Mouse (Mus musculus) forebrain, embryonic 13.5 days (tissue): ENCODE measurements around the gene Kcnq5. TPM values are rescaled to one million over a fixed set of nuclear protein-coding genes. Genes with fewer than 3 reads are reported as not detected.
A peak's percentile ranks its signal among the peaks of the same experiment; 100 is the strongest.

Experiments used
- ATAC-seq: fragments of 200-750 bp; cut with Nextera tagmentation; 2 replicates; pipeline ENCODE4 v1.8.0; 2017
- H3K27ac ChIP-seq: fragments of 300-500 bp; sonication (generic); 2 replicates; pipeline ENCODE4 v1.5.1; 2015; ENCODE audit warnings: inconsistent platforms, mild to moderate bottlenecking, moderate library complexity
- H3K27me3 ChIP-seq: fragments of 300-500 bp; sonication (generic); 2 replicates; pipeline ENCODE4 v1.6.1; 2015; ENCODE audit warnings: mild to moderate bottlenecking, inconsistent platforms
- H3K36me3 ChIP-seq: fragments of 300-500 bp; sonication (generic); 2 replicates; pipeline ENCODE4 v1.6.1; 2015; ENCODE audit warnings: mild to moderate bottlenecking, inconsistent platforms; ENCODE audit not compliant: poor library complexity, severe bottlenecking
- H3K4me1 ChIP-seq: fragments of 300-500 bp; sonication (generic); 2 replicates; pipeline ENCODE4 v1.6.1; 2015; ENCODE audit warnings: inconsistent platforms
- H3K4me2 ChIP-seq: fragments of 300-500 bp; sonication (generic); 2 replicates; pipeline ENCODE4 v1.6.1; 2015; ENCODE audit warnings: inconsistent platforms, mild to moderate bottlenecking, moderate library complexity
- H3K4me3 ChIP-seq: fragments of 300-500 bp; sonication (generic); 2 replicates; pipeline ENCODE4 v1.5.1; 2015; ENCODE audit warnings: mild to moderate bottlenecking, inconsistent platforms
- H3K9ac ChIP-seq: fragments of 300-500 bp; sonication (generic); 2 replicates; pipeline ENCODE4 v1.6.1; 2015; ENCODE audit warnings: mild to moderate bottlenecking, inconsistent platforms
- H3K9me3 ChIP-seq: fragments of 300-500 bp; sonication (generic); replicated peaks from 2 replicates; pipeline ENCODE4 v1.6.1; 2016; ENCODE audit warnings: inconsistent platforms
- WGBS: fragments of 180-500 bp; shearing (Covaris S2); methylation state at CpG from one replicate; pipeline ENCODE4 v1.1.7; 2015; 5-methylcytosine and 5-hydroxymethylcytosine counted together
- polyA plus RNA-seq: library from polyadenylated mRNA; unstranded; fragments of >200 nt; fragmentation: Nextera tagmentation; extraction: Ambion mirVana; gene quantifications from 2 replicates; pipeline ENCODE4 v1.2.1, GENCODE M21; 2015

The Kcnq5 gene
- polyA plus RNA-seq, 1 experiment from 2014 or later = 0.72 TPM

DNA sequence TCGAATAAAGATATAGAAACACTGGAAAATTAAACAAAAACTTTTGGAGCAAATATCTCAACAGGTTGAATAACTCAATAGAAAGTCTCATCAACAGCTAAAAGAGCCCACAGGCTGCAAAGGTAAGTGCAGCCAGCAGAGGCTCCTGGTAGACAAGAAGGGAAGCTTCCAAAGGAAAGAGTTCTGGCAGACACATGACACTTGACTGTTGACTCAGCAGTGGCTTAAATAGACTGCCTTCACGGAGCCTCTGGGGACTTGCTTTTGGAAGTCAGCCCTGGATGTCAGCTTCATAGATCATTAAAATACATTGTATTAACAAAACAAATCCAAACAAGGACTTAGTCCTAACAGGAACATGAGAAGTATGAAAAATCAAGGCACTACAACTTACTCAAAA is 513.5 kb downstream of the Kcnq5 start:
- H3K27me3 ChIP-seq = no peaks in the 10 kb centered on the region
- no peak for ATAC-seq
- no peak overlapping the region for H3K9ac ChIP-seq
- no peaks in the 10 kb centered on the region for H3K4me1 ChIP-seq
- 72% methylated on average over 2 of the region's 2 CpGs for WGBS
- no peak overlapping the region for H3K27ac ChIP-seq
- H3K9me3 ChIP-seq = no peaks in the 10 kb centered on the region
- H3K4me3 ChIP-seq = no peak overlapping the region
- H3K36me3 ChIP-seq = no peaks in the 10 kb centered on the region
- no peak overlapping the region for H3K4me2 ChIP-seq

DNA sequence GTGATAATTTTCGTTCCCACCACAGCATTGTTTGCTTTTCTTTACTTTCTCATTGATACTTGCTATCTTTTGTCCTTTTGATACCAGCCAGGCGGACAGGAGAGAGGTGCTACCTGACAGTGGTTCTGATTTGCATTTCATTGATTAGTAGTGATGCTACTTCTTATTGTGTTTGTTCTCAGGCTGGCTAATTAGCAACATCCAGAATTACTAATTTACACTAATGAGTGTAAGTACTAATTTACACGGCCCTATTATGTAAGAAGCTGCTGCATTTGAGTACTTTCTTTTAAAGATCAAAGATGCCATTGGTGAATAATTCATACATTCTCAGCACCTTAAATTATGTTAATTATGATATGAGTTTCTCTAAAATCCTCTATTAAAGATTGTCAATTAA is 525.0 kb downstream of the Kcnq5 start:
- Histone ChIP-seq H3K9me3 (no peaks in the 10 kb centered on the region), H3K4me1 (0 out of 2 replicates have a peak, but pooled peaks cover 6% of the 10 kb centered on the region), H3K4me3 (no peak overlapping the region), H3K27ac (no peak overlapping the region), H3K4me2 (no peak overlapping the region), H3K27me3 (no peaks in the 10 kb centered on the region), H3K9ac (no peak overlapping the region), H3K36me3 (no peaks in the 10 kb centered on the region)
- 38% methylated on average over 3 of the region's 3 CpGs for WGBS
- peak; percentile 58; the same call in 1 of the 2 replicates for ATAC-seq

DNA sequence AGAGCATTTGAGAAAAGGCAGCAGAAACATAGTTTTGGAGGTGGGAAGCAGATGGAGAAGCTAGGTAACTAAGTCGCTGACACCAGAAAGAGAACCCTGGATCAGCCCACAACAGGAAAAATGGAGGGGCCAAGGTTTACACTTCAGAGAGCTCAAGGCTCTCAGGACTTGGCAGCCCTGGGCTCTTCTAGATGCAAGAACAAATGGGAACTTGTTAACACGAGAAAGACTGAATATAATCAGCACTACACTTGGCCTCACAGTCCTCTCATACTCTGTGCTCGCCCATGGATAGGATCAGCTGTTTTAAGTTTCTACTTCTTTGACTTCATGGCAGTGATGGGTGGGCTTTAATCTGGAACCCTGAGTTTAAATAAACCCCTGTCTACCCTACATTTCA is 526.9 kb downstream of the Kcnq5 start:
- ATAC-seq = 0 out of 2 replicates have a peak, but pooled peaks have one; percentile 48
- 0 out of 2 replicates have a peak, but pooled peaks cover 6% of the 10 kb centered on the region for H3K4me1 ChIP-seq
- whole genome bisulfite sequencing = 58% methylated on average over 3 of the region's 3 CpGs

DNA sequence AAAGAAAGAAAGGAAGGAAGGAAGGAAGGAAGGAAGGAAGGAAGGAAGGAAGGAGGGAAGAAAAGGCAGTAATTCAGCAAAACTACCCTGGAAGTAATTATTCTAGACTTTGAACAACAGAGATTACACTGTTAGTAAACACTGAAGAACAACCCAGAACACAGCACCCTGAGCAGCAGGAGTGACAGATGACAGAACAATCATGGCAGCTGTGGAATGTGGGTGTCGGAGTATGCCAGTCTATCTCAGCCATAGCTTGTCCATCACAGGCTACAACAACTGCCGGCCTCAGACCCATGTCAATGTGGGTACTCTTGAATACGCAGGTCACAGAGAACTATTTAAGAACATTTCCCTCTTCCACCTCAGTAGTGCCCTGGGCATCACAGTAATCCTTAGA is 530.1 kb downstream of the Kcnq5 start:
- Histone ChIP-seq H3K4me2 (no peak overlapping the region), H3K4me3 (no peak overlapping the region), H3K27ac (no peak overlapping the region), H3K27me3 (no peaks in the 10 kb centered on the region), H3K36me3 (no peaks in the 10 kb centered on the region), H3K9ac (no peak overlapping the region), H3K4me1 (0 out of 2 replicates have a peak, but pooled peaks cover 4% of the 10 kb centered on the region), H3K9me3 (no peaks in the 10 kb centered on the region)
- no peak for ATAC-seq
- 93% methylated on average over 3 of the region's 3 CpGs for WGBS

More for the DNA sequence above, 526.9 kb downstream of the Kcnq5 start:
- H3K9me3 ChIP-seq = no peaks in the 10 kb centered on the region
- no peaks in the 10 kb centered on the region for H3K27me3 ChIP-seq
- H3K9ac ChIP-seq = no peak overlapping the region
- no peak overlapping the region for H3K4me3 ChIP-seq
- H3K36me3 ChIP-seq = no peaks in the 10 kb centered on the region
- no peak overlapping the region for H3K27ac ChIP-seq
- no peak overlapping the region for H3K4me2 ChIP-seq

DNA sequence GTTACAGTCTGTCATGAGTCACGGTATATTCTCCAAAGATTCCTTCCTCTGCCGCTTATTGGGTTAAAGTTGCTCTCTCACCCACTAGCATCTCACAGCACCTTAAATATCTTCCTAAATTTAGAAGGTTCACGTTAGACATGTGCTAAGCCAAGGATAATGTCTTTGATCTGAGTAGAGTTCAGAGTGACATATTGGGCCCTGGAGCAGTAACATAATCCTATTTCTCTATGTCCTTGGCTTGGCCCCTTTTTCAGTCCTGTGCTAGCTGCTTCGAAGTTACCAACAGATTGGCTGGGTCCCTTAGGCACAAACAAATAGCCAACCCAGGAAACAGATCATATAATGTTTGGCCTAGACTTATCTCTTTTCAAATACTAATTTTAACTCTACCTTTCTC is 533.7 kb downstream of the Kcnq5 start:
- no peak overlapping the region for H3K4me3 ChIP-seq
- ATAC-seq = no peak
- 92% methylated on average over 4 of the region's 4 CpGs for WGBS
- H3K9me3 ChIP-seq = no peaks in the 10 kb centered on the region
- no peaks in the 10 kb centered on the region for H3K27me3 ChIP-seq
- no peaks in the 10 kb centered on the region for H3K36me3 ChIP-seq
- no peaks in the 10 kb centered on the region for H3K4me1 ChIP-seq
- H3K27ac ChIP-seq = no peak overlapping the region
- H3K9ac ChIP-seq = no peak overlapping the region
- no peak overlapping the region for H3K4me2 ChIP-seq

DNA sequence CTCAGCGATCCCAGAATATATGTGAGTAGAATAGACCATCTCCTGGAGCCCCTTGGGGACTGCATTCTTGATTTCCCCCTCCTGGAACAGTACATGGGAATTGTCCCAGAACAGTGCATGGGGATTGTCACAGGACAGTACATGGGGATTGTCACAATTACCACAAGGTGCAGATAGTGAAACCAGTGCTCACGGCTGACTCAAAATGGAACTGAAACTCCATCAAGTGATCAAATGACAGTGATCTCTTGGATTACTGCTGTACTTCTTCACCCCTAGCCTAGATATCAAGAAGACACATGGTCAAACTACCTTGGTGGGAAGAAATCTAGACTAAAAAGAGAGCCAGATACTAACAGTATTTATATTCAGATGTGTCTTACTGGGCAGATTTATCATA is 536.1 kb downstream of the Kcnq5 start:
- Histone ChIP-seq H3K9me3 (no peaks in the 10 kb centered on the region), H3K27ac (no peak overlapping the region), H3K27me3 (no peaks in the 10 kb centered on the region), H3K4me2 (no peak overlapping the region), H3K4me3 (no peak overlapping the region), H3K36me3 (no peaks in the 10 kb centered on the region), H3K4me1 (no peaks in the 10 kb centered on the region), H3K9ac (no peak overlapping the region)
- no peak for ATAC-seq
- WGBS = 91% methylated on average over 2 of the region's 2 CpGs

DNA sequence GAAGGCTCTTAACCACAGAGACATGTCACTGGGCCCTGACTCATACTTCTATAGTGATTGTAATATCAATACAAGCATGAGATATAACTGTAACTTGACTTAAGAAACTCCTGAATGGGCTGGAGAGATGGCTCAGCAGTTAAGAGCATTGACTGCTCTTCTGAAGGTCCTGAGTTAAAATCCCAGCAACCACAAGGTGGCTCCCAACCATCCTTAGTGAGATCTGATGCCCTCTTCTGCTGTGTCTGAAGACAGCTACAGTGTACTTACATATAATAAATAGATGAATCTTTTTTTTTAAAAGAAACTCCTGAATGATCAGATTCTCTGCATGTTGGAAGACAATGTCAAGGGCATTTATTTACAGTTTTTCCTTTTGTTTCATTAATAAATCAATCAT is 542.4 kb downstream of the Kcnq5 start:
- Histone ChIP-seq H3K4me2 (no peak overlapping the region), H3K4me1 (no peaks in the 10 kb centered on the region), H3K27ac (no peak overlapping the region), H3K4me3 (no peak overlapping the region), H3K36me3 (no peaks in the 10 kb centered on the region), H3K9ac (no peak overlapping the region), H3K9me3 (no peaks in the 10 kb centered on the region), H3K27me3 (no peaks in the 10 kb centered on the region)
- no peak for ATAC-seq

DNA sequence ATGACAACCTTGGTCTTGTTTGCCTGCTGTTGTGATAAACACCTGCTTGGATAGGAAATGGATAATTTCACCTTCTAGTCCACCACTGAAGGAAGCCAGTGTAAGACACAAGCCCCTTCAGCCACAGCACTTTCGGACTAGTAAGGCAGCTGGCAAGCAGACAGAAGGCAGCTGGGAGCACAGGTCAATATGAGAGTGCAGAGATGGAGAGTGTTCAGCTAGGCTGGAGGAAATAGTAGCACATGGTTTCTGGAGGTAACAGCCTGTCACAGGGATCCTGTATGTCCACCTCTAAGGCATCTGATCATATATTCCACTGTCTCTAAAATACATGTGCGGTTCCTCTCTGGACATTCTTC is 549.6 kb downstream of the Kcnq5 start:
- 0 out of 2 replicates have a peak, but pooled peaks have one; percentile 8 for ATAC-seq
- 96% methylated on average over 2 of the region's 2 CpGs for WGBS
- H3K27me3 ChIP-seq = no peaks in the 10 kb centered on the region
- no peak overlapping the region for H3K9ac ChIP-seq
- no peak overlapping the region for H3K4me2 ChIP-seq
- H3K4me1 ChIP-seq = peaks cover 10% of the 10 kb centered on the region; the same call in 1 of the 2 replicates
- no peak overlapping the region for H3K27ac ChIP-seq
- H3K9me3 ChIP-seq = no peaks in the 10 kb centered on the region
- no peak overlapping the region for H3K4me3 ChIP-seq
- no peaks in the 10 kb centered on the region for H3K36me3 ChIP-seq

DNA sequence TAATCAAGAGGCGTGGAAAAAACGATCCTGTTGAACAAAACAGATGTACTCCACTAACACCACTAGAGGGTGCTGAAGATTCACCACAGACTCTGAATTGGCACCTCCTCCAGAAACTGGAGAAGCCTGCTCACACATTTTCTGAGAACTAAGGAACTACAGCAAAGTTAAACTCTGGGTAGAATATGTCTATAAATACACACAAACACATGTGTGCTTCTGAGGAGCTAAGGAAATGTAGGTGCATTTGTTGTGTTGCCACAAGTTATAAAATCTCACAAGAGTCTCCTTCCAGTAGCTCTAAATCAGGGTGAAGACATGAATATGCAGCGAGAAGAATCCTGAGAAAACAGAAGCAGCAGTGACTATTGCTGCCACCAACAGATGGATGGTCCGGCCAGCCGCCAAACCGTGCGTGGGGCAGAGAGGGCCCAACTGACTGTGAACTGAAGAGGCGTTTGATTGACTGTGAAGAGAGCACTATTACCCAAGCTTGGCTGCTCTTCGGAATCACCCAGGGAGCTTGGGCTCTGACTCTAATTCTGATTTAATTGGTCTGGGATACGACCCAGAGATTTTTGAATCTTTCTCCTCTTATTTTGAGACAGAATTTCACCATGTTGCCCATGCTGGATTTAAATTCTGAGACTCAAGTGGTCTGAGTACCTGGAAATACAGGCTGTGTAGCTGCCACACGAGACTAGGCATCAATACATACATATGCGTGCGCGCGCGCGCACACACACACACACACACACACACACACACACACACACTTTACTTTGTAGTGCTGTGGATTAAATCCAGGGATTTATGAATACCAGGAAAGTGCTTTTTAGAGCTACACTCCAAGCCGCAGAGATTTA is 550.2 kb downstream of the Kcnq5 start:
- ATAC-seq = peak; percentile 93
- H3K4me1 ChIP-seq = peaks cover 10% of the 10 kb centered on the region; the same call in 1 of the 2 replicates
- WGBS = 52% methylated on average over 18 of the region's 18 CpGs
- H3K9me3 ChIP-seq = no peaks in the 10 kb centered on the region
- no peaks in the 10 kb centered on the region for H3K27me3 ChIP-seq
- no peak overlapping the region for H3K27ac ChIP-seq
- H3K9ac ChIP-seq = no peak overlapping the region
- H3K36me3 ChIP-seq = no peaks in the 10 kb centered on the region
- H3K4me3 ChIP-seq = no peak overlapping the region
- no peak overlapping the region for H3K4me2 ChIP-seq

DNA sequence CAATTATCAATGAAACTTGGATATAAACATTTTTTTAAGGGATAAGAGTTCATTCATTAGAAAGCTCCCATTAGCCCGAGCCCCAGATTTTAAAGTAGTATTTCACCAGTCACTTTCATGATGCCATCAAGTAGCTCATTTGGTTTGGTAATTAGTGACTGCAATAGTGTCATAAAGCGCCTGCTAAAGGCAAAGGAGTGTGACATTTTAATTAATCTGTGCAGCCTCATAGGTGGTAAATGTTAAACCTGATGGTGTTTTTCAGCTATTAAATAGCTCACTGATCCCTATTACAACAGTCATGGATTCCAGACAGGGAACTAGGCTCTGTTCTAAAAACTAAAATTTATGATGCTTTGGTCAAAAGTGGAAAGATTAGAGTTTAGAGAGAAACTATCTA is 554.5 kb downstream of the Kcnq5 start:
- Histone ChIP-seq H3K4me1 (peaks cover 9% of the 10 kb centered on the region; the same call in 1 of the 2 replicates), H3K9ac (no peak overlapping the region), H3K36me3 (no peaks in the 10 kb centered on the region), H3K27me3 (no peaks in the 10 kb centered on the region), H3K27ac (no peak overlapping the region), H3K4me2 (no peak overlapping the region), H3K9me3 (no peaks in the 10 kb centered on the region), H3K4me3 (no peak overlapping the region)
- ATAC-seq = no peak
- WGBS = 29% methylated on average over 2 of the region's 2 CpGs

DNA sequence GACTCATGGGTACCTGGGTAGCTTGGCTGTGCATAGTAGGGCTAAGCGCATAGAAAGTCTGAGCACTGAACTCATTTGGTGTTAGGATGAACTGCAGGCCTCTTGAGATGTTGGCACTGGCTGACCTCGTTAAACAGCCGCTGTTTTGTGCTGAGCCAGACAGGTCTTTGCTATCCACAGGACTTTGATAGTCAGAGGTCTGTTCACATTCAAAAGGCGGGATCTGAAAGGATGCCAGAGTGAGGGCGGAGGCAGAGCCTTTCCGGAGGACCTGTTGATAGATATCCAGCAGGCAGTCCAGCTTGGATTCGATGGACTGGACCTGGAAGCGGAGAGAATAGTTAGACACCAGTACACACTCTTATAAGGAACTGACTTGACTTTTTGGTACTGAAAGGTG is 558.9 kb downstream of the Kcnq5 start:
- Histone ChIP-seq H3K9me3 (no peaks in the 10 kb centered on the region), H3K9ac (no peak overlapping the region), H3K36me3 (no peaks in the 10 kb centered on the region), H3K4me1 (no peaks in the 10 kb centered on the region), H3K27me3 (no peaks in the 10 kb centered on the region), H3K4me3 (no peak overlapping the region), H3K27ac (no peak overlapping the region), H3K4me2 (no peak overlapping the region)
- 72% methylated on average over 8 of the region's 8 CpGs for WGBS
- no peak for ATAC-seq

DNA sequence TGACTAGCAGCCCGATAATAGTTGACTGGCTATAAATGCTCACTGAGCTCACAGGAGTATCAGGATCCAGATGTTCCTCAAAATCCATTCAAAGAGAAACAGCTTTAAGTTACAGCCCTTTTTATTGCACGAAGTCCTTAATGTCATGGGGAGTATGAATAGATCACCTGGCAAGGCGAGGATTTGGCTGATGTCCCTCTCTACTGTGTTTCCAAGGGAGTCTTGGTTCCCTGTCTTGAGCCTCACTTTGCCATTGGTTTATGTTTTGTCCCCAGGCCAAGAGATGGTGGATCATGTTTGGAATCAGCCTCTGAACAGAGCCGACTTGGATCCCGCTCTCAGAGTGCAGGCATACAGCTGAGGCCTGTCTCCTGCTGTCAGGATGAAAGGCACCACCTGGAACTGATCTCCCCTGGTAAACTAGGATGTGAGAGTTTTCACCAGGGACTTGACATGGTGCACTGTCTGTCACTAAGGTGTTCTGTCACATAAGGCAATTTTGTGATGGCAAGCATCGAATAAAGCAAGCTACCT is 570.5 kb downstream of the Kcnq5 start:
- WGBS = 87% methylated on average over 6 of the region's 6 CpGs

More for the DNA sequence above, 570.5 kb downstream of the Kcnq5 start:
- Histone ChIP-seq H3K4me2 (no peak overlapping the region), H3K27ac (no peak overlapping the region), H3K36me3 (no peaks in the 10 kb centered on the region), H3K9ac (no peak overlapping the region), H3K4me1 (no peaks in the 10 kb centered on the region), H3K27me3 (no peaks in the 10 kb centered on the region), H3K4me3 (no peak overlapping the region), H3K9me3 (no peaks in the 10 kb centered on the region)
- no peak for ATAC-seq
